Mouse (Mus musculus): ENCODE measurements around the gene Mapk8ip1. TPM values are rescaled to one million over a fixed set of nuclear protein-coding genes. Genes with fewer than 3 reads are reported as not detected.

The Mapk8ip1 gene
- polyA plus RNA-seq, 1 experiment from 2014 or later = 6.3 TPM

- H3K4me1 ChIP-seq (replicated peaks; ENCODE audit: control insufficient read depth, insufficient read depth, low read length) = no peaks in the 10 kb centered on the region
- H3K27ac ChIP-seq (ENCODE audit: low read depth, low read length) = no peak overlapping the region
- no peaks in the 10 kb centered on the region for H3K9me3 ChIP-seq (ENCODE audit: control insufficient read depth, low read length)
- no peak overlapping the region for H3K4me2 ChIP-seq
- H3K27me3 ChIP-seq (replicated peaks; ENCODE audit: control insufficient read depth, insufficient read depth, low read length) = no peaks in the 10 kb centered on the region
- peaks cover 10% of the 10 kb centered on the region; the same call in 1 of the 2 replicates for H3K36me3 ChIP-seq (ENCODE audit: control insufficient read depth, insufficient read depth, low read length)
- H3K9ac ChIP-seq (ENCODE audit: low read depth, low read length) = no peak overlapping the region
- ATAC-seq (replicated peaks; ENCODE audit: low FRiP score) = no peak
- 79% methylated on average over 5 of the region's 5 CpGs for WGBS
- no peak for DNase-seq (ENCODE audit: low spot score)
- H3K4me3 ChIP-seq (ENCODE audit: low read depth, low read length) = no peak overlapping the region
These were observed 47.7 kb downstream of the Mapk8ip1 start for GRCm38 (mm10) chr2:92353402-92353801.

GRCm38 (mm10) chr2:92350686-92351085 lies 50.4 kb downstream of the Mapk8ip1 start:
- WGBS = 59% methylated on average over 5 of the region's 5 CpGs
- Histone ChIP-seq H3K9me3 (ENCODE audit: control insufficient read depth, low read length) (no peaks in the 10 kb centered on the region), H3K27ac (ENCODE audit: low read depth, low read length) (no peak overlapping the region), H3K9ac (ENCODE audit: low read depth, low read length) (no peak overlapping the region), H3K4me3 (ENCODE audit: low read depth, low read length) (no peak overlapping the region), H3K4me2 (no peak overlapping the region), H3K36me3 (ENCODE audit: control insufficient read depth, insufficient read depth, low read length) (peaks cover 8% of the 10 kb centered on the region; the same call in 1 of the 2 replicates), H3K27me3 (replicated peaks; ENCODE audit: control insufficient read depth, insufficient read depth, low read length) (no peaks in the 10 kb centered on the region), H3K4me1 (replicated peaks; ENCODE audit: control insufficient read depth, insufficient read depth, low read length) (no peaks in the 10 kb centered on the region)
- DNase-seq (ENCODE audit: low spot score) (no peak), ATAC-seq (replicated peaks; ENCODE audit: low FRiP score) (no peak)

DNA sequence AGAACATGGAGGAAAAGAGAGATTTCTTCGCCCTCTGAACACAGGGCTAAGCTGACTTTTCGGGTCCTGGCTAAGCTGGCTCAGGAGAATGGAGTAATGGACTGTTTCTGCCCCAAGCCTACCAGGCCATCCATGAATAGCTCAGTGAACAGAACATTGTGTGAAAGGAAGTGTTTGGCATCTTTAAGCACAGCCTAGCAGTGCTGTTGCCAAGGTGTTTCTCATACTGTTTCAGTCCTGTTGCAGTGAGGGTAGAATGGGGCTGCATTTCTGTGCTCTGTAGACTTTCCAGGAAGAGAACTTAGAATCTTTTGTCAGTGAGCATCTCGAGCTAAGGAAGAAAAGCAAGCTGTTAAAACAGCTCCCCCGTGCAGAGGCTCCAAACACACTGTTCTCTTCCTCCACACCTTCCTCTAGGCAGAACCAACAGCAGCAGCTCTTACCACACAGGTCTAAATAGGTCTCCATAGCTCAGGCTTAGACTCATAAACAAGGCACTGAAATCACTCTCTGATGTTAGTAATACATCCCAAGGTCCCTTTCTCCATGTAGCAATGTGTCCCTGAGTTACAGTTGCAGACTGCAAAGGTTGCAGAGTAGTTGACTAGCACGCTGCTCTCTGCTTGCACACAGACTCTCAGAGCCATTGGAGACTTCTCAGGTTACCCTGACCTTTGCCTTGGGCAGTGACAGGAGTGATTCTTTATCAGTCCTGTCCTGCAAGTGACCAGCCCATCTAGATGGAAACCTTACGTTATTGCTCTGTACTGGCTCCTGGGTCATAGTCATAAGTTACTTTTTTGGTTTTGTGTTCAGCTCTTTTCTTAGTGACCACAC lies 51.3 kb downstream of the Mapk8ip1 start:
- H3K4me1 ChIP-seq (replicated peaks; ENCODE audit: control insufficient read depth, insufficient read depth, low read length) = no peaks in the 10 kb centered on the region
- no peak overlapping the region for H3K4me2 ChIP-seq
- DNase-seq (ENCODE audit: low spot score) (no peak), ATAC-seq (replicated peaks; ENCODE audit: low FRiP score) (no peak)
- peaks cover 11% of the 10 kb centered on the region; the same call in 1 of the 2 replicates for H3K36me3 ChIP-seq (ENCODE audit: control insufficient read depth, insufficient read depth, low read length)
- no peak overlapping the region for H3K9ac ChIP-seq (ENCODE audit: low read depth, low read length)
- H3K9me3 ChIP-seq (ENCODE audit: control insufficient read depth, low read length) = no peaks in the 10 kb centered on the region
- no peak overlapping the region; the same call in 1 of the 2 replicates for H3K27ac ChIP-seq (ENCODE audit: low read depth, low read length)
- 54% methylated on average over 6 of the region's 6 CpGs for WGBS
- H3K27me3 ChIP-seq (replicated peaks; ENCODE audit: control insufficient read depth, insufficient read depth, low read length) = no peaks in the 10 kb centered on the region
- no peak overlapping the region for H3K4me3 ChIP-seq (ENCODE audit: low read depth, low read length)

DNA sequence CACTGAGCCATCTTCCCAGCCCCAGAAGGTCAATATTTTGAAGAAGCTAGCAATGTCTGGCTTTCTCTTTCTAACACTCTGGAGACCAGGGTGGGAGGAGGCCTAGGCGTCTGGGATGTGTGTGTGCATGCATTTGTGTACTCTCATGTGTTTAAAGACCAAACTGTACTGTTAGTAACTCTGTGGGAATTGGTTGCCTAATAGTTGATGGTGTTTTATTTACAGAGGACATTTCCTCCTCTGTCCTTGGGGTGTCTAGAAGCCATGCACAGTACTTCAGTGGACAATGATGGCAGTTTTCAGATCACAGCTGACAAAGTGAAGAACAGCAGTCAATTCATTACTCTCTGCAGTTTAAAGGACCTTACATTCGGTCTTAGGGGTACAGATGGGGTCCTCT lies 53.9 kb downstream of the Mapk8ip1 start:
- Histone ChIP-seq H3K27ac (ENCODE audit: low read depth, low read length) (no peak overlapping the region), H3K27me3 (replicated peaks; ENCODE audit: control insufficient read depth, insufficient read depth, low read length) (no peaks in the 10 kb centered on the region), H3K4me1 (replicated peaks; ENCODE audit: control insufficient read depth, insufficient read depth, low read length) (no peaks in the 10 kb centered on the region), H3K9me3 (ENCODE audit: control insufficient read depth, low read length) (no peaks in the 10 kb centered on the region), H3K4me2 (no peak overlapping the region), H3K4me3 (ENCODE audit: low read depth, low read length) (no peak overlapping the region), H3K36me3 (ENCODE audit: control insufficient read depth, insufficient read depth, low read length) (peaks cover 8% of the 10 kb centered on the region; the same call in 1 of the 2 replicates), H3K9ac (ENCODE audit: low read depth, low read length) (no peak overlapping the region)
- ATAC-seq (replicated peaks; ENCODE audit: low FRiP score) (no peak), DNase-seq (ENCODE audit: low spot score) (no peak)
- 72% methylated on average over 2 of the region's 2 CpGs for WGBS

DNA sequence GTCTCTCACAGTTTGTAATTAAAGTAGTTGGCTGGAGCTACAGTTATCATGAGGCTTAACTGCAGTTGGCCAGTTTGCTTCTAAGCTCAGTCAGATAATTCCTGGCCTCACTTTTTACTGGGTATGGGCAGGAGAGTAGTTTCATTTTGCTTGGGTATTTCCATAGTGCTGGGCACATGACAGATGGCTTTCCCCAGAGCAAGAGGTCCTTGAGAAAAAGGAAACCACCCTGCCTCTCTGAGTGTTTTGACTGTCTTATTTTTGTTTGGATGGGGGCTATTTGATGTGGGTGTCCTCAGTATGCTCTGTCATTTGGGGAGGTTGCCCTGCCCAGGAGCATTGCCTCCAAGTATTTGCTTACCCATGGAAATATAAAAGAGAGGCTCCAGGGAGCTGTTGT lies 58.6 kb downstream of the Mapk8ip1 start:
- ATAC-seq (replicated peaks; ENCODE audit: low FRiP score) (no peak), DNase-seq (ENCODE audit: low spot score) (no peak)
- H3K4me2 ChIP-seq = no peak overlapping the region
- no peaks in the 10 kb centered on the region for H3K4me1 ChIP-seq (replicated peaks; ENCODE audit: control insufficient read depth, insufficient read depth, low read length)
- 0 out of 2 replicates have a peak, but pooled peaks cover 3% of the 10 kb centered on the region for H3K36me3 ChIP-seq (ENCODE audit: control insufficient read depth, insufficient read depth, low read length)
- no peak overlapping the region for H3K9ac ChIP-seq (ENCODE audit: low read depth, low read length)
- no peak overlapping the region for H3K27ac ChIP-seq (ENCODE audit: low read depth, low read length)
- H3K27me3 ChIP-seq (replicated peaks; ENCODE audit: control insufficient read depth, insufficient read depth, low read length) = no peaks in the 10 kb centered on the region
- no peaks in the 10 kb centered on the region for H3K9me3 ChIP-seq (ENCODE audit: control insufficient read depth, low read length)
- no peak overlapping the region for H3K4me3 ChIP-seq (ENCODE audit: low read depth, low read length)

Small RNAs within 50 kb of the gene (microRNA-seq; reads per million reads assigned to microRNA genes)
- not detected for gene Mir7000 (ENCODE audit: borderline number of aligned reads)

Other genes starting within 250 kb of the Mapk8ip1 start
- 26.3 and 29.3 TPM in 2 replicates for gene Pex16, start 26.6 kb downstream of the Mapk8ip1 start, polyA plus RNA-seq (2014; fragmentation: Nextera tagmentation; extraction: Ambion mirVana)
- gene Large2, start 26.4 kb downstream of the Mapk8ip1 start, polyA plus RNA-seq (2014; fragmentation: Nextera tagmentation; extraction: Ambion mirVana) = 4.2 and 5.4 TPM in 2 replicates
- 0.81 and 1.7 TPM in 2 replicates for gene 1700029I15Rik, start 18.7 kb downstream of the Mapk8ip1 start, polyA plus RNA-seq (2014; fragmentation: Nextera tagmentation; extraction: Ambion mirVana)
- 20.6 and 22.5 TPM in 2 replicates for gene Cry2, start 32.8 kb upstream of the Mapk8ip1 start, polyA plus RNA-seq (2014; fragmentation: Nextera tagmentation; extraction: Ambion mirVana)
- gene Slc35c1, start 59.3 kb upstream of the Mapk8ip1 start, polyA plus RNA-seq (2014; fragmentation: Nextera tagmentation; extraction: Ambion mirVana) = 26.8 and 27.4 TPM in 2 replicates
- 1.1 TPM in 2 replicates for gene Chst1, start 198.4 kb upstream of the Mapk8ip1 start, polyA plus RNA-seq (2014; fragmentation: Nextera tagmentation; extraction: Ambion mirVana)

Data from liver, embryonic 11.5 days (tissue).